Mouse (Mus musculus): Measurements from ENCODE around the gene Lsm12.

Gene Lsm12

DNA sequence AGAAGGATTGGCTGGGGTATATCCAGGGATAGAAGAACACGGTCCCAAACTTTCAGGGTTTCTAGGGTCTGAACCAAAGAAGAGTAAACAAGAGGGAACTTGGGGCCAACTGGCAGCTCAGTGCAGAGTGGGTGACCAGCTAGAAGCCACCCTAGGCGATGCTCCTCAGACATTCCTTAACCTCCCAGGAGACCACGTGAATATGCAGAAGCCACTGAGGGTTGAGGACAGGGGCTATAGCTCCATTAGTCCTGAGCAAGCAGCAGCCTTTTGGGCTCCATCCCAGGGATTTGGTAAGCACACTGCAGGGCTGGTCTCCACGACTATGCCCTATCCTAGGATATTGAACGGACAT is 31.8 kb upstream of the Lsm12 start:
- no peak for DNase-seq (ENCODE audit: low read depth)

DNA sequence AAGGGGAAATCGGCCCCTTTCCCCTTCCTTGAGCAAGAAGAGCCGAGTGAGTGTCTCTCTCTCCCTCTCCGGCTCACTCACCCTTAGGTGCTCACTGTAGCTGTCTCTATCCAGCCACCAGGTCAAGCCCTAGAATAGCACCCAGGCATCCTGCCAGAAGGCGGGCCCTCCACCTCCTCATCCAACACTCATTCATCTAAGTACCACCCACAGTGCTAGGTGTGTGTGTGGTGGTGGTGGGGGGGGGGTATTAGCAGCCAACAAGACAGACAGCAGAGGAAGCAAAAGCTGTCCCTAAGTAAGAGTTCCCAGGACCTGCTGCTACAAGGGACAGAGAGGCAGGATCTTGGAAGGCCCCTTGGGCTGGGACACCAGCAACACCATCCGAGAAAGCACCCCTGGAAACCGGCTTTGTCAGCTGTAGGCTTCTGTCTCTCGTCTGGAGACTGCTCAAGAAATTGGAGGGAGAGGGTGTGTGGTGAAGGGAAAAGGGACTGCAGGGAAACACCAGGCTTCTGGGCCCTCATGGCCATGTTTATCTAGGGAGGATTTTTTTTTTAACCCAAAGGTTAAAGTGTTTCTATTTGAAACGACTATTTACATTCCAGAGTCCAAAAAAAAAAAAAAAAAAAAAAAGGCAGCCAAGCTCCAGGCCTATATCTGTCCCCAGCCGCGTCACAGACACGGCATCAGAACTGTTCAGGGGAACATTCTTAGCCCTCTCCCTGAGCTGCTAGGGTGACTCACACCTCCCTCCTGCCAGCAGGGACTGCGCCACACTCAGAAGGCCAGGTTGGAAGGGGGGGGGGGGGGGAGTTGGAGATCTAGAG is 31.2 kb upstream of the Lsm12 start:
- no peak for DNase-seq (ENCODE audit: low read depth)

DNA sequence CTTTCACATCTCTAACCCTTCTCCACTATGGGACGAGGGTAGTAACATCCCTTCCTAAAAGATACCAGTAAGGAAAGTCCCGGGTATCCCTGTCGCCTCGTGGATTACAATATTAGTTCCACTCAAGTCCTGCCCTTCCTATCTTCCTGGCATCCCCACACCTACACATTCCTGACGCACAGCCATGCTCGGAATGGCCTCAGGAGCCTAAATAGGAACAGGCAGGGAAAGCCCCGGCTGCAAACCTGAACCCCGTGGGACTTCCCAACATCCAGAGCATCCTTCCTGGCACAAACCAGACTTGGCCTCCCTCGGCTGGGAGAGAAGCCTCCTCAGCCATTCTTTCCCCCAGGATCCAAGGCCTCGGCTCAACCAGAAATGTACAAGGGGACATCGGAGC is 30.4 kb upstream of the Lsm12 start:
- no peak for DNase-seq (ENCODE audit: low read depth)

DNA sequence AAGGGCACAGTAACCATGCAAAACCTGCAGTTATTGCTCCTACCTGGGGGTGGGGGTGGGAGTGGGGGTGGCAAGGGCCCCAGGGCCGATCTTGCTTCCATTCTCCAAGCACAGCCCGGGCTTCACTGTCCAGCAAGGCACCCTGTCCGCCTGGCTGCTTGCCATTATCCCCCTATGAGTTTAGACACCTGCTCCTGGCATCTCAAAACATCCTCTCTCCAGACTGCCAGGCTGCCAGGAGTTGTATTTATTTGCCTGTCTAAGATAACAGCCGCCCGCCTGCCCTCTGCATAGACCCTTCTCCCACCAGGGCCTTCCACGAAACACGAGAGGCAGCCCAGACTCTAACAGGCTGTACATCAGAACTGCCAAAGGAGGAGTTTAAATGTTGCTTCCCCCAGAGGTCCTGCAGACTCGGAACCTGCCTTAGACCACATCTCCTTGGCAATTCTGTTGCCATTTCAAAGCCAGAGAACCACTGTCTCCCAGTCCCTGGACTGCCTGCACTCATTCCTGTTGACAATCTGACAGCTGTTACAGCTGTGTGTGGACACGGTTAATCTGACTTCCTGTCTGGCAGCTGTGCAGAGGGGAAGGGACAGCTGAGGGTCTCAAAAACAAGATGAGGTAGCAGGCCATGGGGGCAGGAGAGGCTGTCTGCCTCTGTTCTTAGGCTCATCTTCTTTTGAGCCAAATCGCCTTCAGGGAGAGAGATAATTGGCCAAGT is 29.5 kb upstream of the Lsm12 start:
- DNase-seq (ENCODE audit: low read depth): no peak

DNA sequence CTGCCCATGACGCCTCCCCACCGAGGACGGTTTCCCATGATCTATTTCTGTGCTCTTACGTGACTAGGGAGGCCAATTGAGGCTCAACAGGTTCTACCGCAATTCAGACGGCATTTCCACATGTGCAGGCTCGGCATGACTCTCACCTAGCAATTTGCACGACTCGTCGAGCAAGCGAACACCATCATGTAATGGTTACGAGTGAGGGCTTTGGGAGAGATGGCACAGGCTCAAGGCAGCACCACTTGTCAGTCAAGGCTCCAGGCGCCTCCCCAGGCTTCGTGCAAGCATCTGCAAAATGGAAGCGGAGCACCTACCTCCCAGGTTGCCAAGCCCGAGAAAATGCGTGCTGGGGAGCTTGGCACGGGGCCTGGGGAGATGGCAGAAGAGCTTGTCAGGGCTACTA is 26.8 kb upstream of the Lsm12 start:
- no peak for DNase-seq (ENCODE audit: low read depth)

DNA sequence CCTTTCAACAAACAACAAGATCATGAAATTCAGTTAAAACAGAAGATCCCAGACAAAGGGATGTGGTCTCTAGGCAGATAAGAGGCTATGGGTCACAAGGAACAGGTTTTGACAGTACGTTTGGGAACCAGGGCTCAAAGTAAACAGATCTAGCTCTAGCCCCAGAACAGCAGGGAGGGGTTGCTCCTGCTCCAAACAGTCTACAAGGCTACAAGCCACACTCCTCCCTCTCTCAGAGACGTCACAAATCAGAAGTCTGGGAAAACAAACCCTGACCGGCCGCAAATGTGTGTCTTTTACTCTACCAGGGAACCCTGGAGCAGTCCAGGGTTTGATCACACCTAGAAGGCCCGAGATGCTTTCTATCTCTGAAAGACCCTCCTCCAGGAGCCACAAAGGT is 25.9 kb upstream of the Lsm12 start:
- DNase-seq (ENCODE audit: low read depth): no peak

DNA sequence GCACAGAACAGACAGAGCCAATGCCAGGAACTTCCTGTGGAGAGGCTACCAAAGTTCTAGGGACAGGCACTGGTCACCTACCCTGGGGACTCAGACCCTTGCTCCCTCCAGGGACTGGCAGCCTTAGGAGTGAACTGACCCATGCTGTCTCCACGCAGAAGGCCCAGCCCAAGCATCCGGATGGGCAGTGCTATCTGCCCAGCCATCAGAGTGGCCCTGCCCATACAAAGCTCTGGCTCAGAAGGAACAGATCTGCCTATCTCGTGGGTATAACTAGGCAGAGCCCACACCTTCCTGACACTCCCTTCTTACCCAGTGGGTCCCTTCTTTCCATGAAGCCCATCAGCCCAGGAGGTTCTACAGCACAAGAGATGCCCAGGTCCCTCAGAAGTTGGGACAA is 25.1 kb upstream of the Lsm12 start:
- no peak for DNase-seq (ENCODE audit: low read depth)

DNA sequence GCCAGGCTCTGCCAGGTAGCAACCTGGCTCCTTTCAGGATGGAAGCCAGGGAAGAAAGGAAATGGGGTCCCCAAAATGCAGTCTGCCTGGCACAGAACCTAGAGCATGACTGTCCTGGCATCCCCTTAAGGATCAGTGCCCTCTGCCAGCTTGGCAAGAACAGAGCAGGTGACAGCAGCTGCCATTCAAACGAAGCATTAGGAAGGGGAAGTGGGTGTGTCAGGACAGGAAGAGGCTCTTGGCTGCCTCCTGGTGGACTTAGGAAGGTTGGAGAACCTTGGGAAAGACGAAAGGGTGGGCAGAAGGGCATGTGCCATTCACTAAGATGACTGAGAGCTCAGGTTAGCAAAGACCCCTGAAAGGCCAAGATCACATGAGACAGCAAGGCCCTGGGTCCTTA is 24.6 kb upstream of the Lsm12 start:
- peak; percentile 61 for DNase-seq (ENCODE audit: low read depth)

DNA sequence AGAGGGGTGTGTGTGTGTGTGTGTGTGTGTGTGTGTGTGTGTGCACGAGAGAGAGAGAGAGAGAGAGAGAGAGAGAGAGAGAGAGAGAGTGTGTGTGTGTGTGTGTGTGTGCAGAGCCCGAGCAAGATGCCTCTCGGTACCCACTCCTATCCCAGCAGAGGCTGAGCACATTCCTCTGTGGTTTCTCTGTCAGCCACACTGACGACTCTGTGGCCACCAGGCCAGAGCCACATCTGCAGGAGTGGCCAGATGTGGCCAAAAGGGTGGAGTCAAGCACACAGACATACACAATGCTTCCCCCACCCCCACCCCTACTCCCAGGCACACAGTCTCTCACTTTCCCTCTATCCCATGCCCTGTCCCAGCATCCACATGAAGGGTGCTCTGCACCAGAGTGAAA is 23.8 kb upstream of the Lsm12 start:
- DNase-seq (ENCODE audit: low read depth): no peak

DNA sequence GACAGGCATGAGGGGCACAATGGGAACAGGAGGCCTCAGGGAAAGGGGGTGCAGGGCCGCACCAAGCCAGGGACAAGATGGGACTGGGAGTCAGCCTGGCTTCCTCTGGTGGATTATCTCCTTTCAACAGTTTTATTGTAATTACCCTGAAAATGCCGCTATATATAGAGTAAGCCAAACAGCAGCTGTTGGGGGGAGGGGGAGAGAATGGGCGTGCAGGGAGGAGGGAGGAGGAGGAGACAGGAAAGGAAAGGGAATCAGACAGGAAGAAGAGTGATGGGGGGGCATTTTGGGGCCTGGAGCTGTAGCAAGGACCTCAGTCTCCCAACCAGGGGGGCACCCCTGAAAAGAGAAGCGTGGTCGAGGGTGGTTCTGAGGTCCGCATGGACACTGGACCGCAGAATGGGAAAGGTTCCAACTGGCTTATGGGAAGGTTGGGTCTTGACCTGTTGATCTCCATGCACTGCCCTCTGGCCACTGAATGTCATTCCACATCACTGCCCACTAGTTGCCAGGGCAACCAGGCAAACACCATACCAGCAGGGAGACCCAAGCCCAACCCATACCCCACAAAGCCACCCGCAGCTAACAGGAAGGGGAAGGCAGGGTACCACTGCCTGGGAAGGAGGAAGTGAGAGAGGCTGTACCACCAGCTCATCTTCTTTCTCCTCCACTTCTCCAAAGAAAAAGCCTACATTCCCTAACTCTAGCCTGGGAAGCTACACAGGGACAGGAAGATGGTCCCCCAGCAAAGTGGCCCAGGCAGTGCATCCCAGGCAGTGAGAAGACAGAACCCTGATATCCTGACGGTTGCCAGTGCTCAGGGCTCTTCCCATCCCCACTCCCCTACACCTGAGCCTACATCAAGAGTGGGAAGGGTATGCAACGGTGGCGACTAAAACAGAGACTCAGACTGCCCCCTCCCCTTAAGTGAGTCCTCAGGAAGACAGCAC is 23.0 kb upstream of the Lsm12 start:
- DNase-seq (ENCODE audit: low read depth): no peak

DNA sequence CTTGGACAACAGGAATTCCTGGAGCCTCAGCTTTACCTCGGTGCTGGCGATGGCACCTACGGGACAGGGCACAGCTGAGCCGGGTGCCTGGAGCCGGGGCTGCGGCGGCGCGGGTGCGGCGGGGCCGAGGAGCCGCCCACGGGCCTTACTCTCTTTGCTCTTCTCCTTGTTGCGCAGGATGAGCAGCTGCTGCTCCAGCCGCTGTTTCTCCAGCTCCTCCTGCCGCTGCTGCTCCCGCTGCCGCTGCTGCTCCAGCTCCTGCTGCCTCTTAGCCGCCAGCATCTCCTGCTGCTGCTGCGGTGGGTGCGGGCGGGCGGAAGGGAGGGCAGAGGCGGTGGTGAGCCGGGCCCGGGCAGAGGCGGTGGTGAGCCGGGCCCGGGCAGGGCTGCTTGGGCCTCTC is 21.4 kb upstream of the Lsm12 start:
- no peak for DNase-seq (ENCODE audit: low read depth)

DNA sequence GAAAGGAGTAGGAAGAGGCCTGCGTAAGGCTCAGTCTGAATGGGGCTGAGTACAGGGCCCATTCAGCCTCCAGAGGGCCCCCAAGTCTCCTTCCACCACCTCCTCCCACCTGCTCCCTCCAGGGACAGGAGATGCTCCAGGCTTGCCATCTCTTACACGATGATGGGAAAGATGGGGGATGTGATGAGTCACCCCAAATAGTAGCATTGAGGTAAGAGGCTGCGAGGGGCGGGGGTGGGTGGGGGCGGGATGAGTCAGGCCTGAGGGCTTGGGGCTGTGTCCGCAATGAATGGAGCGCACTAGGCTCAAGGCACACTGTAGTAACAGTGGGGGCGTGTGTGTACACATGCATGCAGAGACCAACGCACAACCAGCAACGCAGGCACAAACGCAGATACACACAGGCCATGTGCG is 16.3 kb upstream of the Lsm12 start:
- DNase-seq (ENCODE audit: low read depth): no peak

DNA sequence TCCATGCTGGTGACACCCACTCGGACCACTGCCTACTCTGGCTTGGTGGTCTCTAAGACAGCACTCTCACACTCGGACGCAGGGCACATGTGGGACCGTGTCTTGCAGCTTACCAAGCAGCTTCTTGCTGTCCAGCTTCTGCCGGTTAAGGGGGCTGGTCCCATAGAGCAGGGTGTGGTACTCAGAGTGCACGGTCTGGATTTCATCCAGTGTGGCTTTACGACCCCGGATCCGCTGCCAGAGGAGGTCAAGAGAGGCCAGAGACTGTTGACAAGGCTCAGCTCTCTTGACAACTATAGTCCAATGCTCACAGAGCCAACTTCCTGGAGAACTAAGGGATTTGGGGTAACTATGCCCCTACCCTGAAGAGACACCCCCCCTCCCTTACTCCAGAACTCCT is 14.8 kb upstream of the Lsm12 start:
- DNase-seq (ENCODE audit: low read depth): no peak

DNA sequence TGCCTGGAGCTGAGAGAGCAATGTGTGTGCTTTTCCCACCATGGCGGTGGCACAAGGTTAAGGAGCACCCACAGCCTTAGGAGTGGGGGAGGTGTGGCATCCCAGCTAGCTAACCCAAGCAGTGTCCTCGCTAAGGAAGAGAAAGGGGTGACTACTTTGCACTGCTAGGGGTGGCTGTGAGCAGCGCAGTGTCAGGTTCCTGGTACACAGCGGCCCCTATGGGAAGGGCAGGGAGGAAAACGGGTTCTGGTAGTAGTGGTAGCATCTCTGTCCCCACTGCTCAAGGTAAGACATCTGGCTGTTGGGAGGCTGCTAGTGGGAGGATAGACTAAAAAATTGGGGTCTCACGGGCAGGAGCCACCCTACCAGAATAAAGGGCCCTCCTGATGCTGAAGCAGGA is 13.1 kb upstream of the Lsm12 start:
- no peak for DNase-seq (ENCODE audit: low read depth)

DNA sequence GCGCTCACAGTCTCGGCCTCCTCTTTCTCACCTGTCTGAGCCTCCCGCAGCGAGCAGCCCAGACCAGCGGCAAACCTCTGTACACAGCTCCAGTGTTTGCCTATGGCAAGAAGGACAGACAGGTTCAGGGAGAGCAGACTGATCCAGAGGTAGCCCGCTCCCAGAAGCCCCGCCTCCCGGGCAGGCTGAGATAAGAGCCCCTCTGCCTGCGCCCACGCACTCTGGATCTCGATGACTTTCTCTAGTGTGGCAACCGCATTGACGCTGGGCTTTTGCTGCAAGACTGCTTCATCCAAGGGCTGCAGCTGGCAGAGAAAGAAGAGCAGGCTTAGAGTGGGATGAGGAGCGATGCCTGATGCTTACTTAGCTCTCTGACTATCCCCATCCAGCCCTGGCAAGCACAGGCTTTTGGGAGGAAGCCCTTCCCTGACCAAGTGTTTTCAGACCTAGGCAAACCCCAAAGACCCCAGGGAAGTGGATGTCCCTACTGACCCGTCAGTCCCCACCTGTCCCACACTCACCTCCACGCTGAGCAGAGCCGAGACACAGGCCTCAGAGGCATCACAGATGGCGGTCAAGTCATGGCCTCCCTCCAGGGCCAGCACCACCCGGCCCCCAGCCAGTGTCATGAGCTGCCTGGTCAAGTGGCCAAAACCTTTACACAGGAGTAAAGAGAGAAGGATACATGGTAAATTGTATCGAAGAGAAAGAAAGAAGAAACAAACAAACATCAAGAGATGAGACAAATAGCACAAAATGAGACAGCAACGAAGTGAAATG is 11.1 kb upstream of the Lsm12 start:
- DNase-seq (ENCODE audit: low read depth): no peak

DNA sequence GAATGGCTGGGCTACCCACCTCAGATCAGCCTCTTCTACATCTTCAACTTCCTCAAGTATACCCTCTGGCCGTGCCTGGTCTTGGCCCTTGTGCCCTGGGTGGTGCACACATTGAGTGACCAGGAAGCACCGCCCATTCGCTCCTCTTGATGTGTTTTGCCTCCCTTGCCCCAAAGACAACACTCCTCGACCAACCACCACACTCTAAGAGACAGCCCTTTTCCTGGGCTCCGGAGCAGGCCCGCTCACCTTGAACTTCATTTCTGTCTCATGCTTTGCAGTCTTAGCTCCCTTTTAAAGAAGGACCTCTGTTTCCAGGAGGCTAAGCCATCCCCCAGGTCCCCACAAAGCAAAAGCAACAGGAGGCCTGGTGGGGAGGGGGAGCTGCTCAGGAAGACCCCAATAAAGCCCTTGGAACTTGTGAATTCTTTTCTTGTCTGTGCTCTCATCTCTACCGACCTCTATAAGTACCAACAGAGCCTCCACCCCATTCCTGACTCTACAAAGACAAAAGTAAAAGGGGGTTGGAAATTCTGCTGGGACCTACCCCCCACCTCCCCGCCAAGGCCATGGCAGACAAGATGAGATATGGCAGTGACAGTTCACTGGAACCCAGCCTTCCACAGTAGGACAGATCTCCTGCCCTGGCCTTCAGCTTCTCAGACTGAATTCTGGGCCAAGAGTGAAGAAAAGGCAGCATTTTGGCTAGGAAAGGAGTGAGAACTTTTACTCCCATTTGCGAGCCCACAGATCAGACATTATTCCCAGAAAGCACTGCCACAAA is 8.8 kb upstream of the Lsm12 start:
- no peak for DNase-seq (ENCODE audit: low read depth)

DNA sequence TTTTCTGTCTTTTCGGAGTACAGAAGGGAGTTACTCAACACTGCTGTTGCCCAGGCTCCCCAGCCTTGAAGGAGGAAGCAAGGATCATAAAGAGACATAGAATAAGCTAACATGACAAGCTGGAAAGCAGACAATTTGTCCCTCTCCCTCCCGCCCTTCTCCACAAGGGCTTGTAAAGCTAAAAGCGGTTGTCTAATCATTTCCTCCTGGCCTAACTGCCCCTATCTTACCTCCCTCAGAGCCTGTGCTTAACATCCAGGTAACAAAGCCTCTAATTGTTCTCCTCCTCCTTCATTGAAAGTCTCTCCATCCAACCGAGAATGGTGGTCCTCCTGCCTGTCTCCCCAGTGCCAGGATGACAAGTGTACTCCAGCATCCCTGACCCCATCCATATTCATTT is 5.8 kb upstream of the Lsm12 start:
- peak; percentile 20 for DNase-seq (ENCODE audit: low read depth)

DNA sequence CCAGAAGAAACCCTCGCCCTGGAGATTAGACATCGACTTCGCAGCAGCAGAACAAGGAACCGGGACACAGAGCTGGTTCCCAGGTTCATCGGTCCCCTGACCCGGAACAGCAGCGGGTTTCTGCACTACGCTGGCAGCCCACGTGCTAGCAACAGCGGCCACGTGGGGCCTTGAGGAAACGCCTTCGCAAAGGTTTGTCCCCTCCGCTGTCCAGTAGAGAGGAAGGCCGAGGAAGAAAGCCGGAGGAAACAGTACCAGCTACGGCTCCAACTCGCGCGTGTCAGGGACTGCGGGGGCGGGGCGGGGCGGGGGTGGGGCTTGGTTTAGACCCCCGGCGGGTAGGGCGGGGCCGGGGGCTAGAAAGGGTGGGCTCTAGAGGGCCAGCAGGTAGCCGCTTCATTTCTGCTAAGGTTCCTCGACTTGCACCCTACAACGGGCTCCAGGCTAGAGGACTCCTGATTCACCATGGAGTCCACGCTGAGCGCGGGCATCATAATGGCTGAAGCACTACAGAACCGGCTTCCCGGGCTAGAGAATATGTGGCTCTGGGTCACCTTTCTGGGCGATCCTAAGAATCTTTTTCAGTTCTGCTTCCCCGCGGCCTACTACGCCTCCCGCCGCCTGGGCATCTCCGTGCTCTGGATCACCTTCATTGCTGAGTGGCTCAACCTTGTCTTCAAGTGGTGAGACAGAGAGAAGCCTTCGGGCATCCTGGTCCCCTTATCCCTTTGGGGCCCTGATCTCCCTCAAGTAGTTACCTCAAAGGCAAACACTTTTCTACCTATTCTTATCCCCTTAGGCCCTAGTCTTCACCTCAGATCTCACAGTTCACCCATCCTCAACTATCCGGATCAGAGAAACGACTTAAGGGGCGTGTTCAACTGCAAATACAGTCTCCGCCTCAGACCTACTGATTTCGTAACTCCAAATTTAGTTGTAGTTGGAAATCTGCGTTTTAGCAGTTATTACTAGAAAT is 4.7 kb upstream of the Lsm12 start, which contains the start of gene G6pc3:
G6pc3 (plus strand) TSS at position 160 of the 976 bp plus-strand sequence.
- peak; percentile 88 for DNase-seq (ENCODE audit: low read depth)

DNA sequence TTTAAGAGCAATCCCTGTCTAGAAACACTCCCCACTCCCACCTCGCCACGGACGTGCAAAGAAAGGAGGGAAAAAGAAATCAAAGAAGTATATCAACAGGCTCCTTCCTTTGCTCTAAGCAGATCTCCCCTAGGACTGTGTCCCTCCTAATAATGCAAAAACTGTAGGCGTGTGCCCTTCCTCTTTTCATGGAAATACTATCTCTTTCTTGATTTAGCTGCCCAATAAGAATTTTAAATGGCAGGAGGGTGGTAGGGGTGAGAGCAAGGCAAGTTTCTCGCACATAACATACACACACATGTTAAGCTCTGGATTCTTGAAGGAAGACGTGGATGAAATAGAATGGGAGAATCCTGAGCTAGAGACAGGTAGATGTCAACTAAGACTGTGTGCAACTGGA is 3.9 kb upstream of the Lsm12 start:
- DNase-seq (ENCODE audit: low read depth): no peak

DNA sequence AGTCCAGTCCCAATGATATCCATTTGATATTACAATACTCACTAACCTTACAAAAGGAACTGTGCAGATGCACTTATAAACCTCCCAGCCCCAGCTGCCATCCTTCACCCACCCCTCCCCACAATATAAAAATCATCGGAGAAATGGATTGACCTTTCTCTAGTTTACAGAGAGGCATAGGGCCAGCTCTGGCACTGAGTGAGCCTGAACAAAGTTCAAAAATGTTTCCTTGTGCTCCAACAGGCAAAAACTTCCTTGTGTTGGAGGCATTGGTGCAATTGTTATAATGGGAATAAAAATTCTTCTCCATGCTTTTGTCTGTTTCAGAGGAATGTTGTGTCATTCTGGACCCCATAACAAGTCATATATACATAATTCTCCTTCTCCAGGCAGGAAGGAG is 1.1 kb upstream of the Lsm12 start:
- DNase-seq (ENCODE audit: low read depth): no peak

Measured in induced T-regulatory cell, adult 2 months (primary cell).